Mouse (Mus musculus) hindbrain, embryonic 12.5 days (tissue): Measurements from ENCODE around the gene Zfand6. TPM values are rescaled to one million over a fixed set of nuclear protein-coding genes. Genes with fewer than 3 reads are reported as not detected.
A peak's percentile ranks its signal among the peaks of the same experiment; 100 is the strongest.

ENCODE experiments used
- ATAC-seq: fragments of 200-750 bp; cut with Nextera tagmentation; 2 replicates; pipeline ENCODE4 v1.8.0; 2017; ENCODE audit warnings: moderate TSS enrichment; ENCODE audit not compliant: low FRiP score
- H3K27ac ChIP-seq: fragments of 300-500 bp; sonication (generic); 2 replicates; pipeline ENCODE4 v1.5.1; 2016; ENCODE audit warnings: mild to moderate bottlenecking
- H3K27me3 ChIP-seq: fragments of 300-500 bp; sonication (generic); 2 replicates; pipeline ENCODE4 v1.6.1; 2016; ENCODE audit warnings: mild to moderate bottlenecking
- H3K36me3 ChIP-seq: fragments of 300-500 bp; sonication (generic); 2 replicates; pipeline ENCODE4 v1.6.1; 2016; ENCODE audit warnings: mild to moderate bottlenecking
- H3K4me1 ChIP-seq: fragments of 300-500 bp; sonication (generic); 2 replicates; pipeline ENCODE4 v1.6.1; 2016
- H3K4me2 ChIP-seq: fragments of 300-500 bp; sonication (generic); replicated peaks from 2 replicates; pipeline ENCODE4 v1.6.1; 2016; ENCODE audit warnings: mild to moderate bottlenecking
- H3K4me3 ChIP-seq: fragments of 300-500 bp; sonication (generic); 2 replicates; pipeline ENCODE4 v1.5.1; 2016; ENCODE audit warnings: mild to moderate bottlenecking
- H3K9ac ChIP-seq: fragments of 300-500 bp; sonication (generic); 2 replicates; pipeline ENCODE4 v1.6.1; 2016; ENCODE audit warnings: mild to moderate bottlenecking, moderate library complexity
- H3K9me3 ChIP-seq: fragments of 300-500 bp; sonication (generic); replicated peaks from 2 replicates; pipeline ENCODE4 v1.6.1; 2016; ENCODE audit warnings: mild to moderate bottlenecking
- WGBS: fragments of 180-500 bp; shearing (Covaris S2); methylation state at CpG from one replicate; pipeline ENCODE4 v1.1.7; 2016; 5-methylcytosine and 5-hydroxymethylcytosine counted together
- polyA plus RNA-seq: library from polyadenylated mRNA; unstranded; fragments of >200 nt; fragmentation: Nextera tagmentation; extraction: Ambion mirVana; gene quantifications from 2 replicates; pipeline ENCODE4 v1.2.1, GENCODE M21; 2016

Gene Zfand6
- polyA plus RNA-seq, 1 experiment from 2014 or later, result 205 TPM

DNA sequence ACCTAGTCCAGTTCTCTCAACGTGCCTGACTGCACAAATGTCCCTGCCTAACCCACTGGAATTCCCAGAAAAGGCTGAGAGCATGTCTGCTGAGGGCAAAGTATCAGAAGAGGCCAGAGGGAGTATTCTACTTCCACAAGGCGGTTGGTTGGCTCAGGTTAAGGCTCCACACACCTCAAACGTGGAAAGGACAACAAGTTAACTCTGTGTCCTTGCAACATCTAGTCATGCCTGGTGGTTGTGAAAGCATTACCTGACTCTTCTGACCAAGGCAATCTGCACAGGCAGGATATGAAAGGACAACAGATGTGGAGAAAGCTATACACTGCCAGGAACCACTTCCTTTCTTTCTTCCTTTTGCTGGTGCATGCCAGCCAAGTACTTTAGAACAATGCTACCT, 85.3 kb downstream of the Zfand6 start:
- ATAC-seq, result no peak
- no peak overlapping the region for H3K4me3 ChIP-seq

GRCm38 (mm10) chr7:84601331-84601730, 88.4 kb downstream of the Zfand6 start:
- Histone ChIP-seq H3K4me3 (no peak overlapping the region), H3K9ac (no peak overlapping the region), H3K4me2 (no peak overlapping the region), H3K4me1 (peaks cover 5% of the 10 kb centered on the region; the same call in 1 of the 2 replicates), H3K9me3 (no peaks in the 10 kb centered on the region), H3K27ac (no peak overlapping the region), H3K36me3 (no peaks in the 10 kb centered on the region), H3K27me3 (peaks cover 14% of the 10 kb centered on the region)
- ATAC-seq, result no peak
- WGBS, result 89% methylated on average over 3 of the region's 3 CpGs

More for the DNA sequence above, 85.3 kb downstream of the Zfand6 start:
- Histone ChIP-seq H3K4me1 (peaks cover 5% of the 10 kb centered on the region; the same call in 1 of the 2 replicates), H3K9me3 (no peaks in the 10 kb centered on the region), H3K4me2 (no peak overlapping the region), H3K36me3 (no peaks in the 10 kb centered on the region), H3K27me3 (peaks cover 14% of the 10 kb centered on the region), H3K9ac (no peak overlapping the region), H3K27ac (no peak overlapping the region)
- 64% methylated on average over 3 of the region's 3 CpGs for WGBS

DNA sequence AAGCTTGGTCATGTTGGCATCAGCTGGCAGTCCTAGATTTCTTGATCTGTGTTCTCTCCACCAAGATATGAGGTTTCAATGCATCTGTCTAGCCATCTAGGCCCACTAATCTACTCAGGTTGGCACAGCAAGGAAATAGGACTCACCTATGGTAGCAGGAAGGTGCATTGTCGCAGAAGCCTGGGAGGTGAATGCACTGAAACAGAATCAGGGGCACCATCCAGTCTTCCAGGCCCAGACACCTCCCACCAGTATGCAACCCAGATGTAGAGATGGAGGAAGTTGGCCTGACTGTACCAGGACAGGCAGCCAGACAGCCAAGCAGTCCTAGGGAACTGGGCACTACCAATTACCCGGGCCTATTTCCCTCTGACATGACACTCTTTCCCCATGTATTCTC, 89.1 kb downstream of the Zfand6 start:
- Histone ChIP-seq H3K36me3 (no peaks in the 10 kb centered on the region), H3K27ac (no peak overlapping the region), H3K4me2 (no peak overlapping the region), H3K4me3 (no peak overlapping the region), H3K4me1 (peaks cover 5% of the 10 kb centered on the region; the same call in 1 of the 2 replicates), H3K9ac (no peak overlapping the region), H3K9me3 (no peaks in the 10 kb centered on the region), H3K27me3 (peaks cover 14% of the 10 kb centered on the region)
- ATAC-seq, result no peak
- WGBS, result 90% methylated on average over 2 of the region's 2 CpGs

DNA sequence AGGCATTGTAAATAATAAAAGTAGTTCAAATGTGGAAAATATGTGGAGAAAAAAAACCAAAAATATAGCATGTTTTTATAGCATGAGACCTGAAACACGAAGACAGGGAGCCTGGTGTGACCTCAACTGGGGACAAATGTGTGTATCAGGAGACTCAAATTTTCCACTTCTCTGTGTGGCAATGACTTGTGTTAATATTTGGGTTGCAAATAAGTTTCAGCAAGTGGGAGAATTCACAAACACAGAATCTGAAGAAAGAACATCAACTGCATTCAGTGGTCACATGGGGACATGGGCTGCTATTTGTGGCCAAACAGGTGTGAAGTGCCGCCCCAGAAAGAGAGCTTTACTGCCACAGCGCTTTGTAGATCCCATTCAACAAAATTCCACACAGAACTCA, 93.1 kb downstream of the Zfand6 start:
- 81% methylated on average over 3 of the region's 3 CpGs for WGBS
- Histone ChIP-seq H3K36me3 (no peaks in the 10 kb centered on the region), H3K9me3 (no peaks in the 10 kb centered on the region), H3K27ac (no peak overlapping the region), H3K27me3 (no peaks in the 10 kb centered on the region), H3K4me1 (0 out of 2 replicates have a peak, but pooled peaks cover 2% of the 10 kb centered on the region), H3K9ac (no peak overlapping the region), H3K4me2 (no peak overlapping the region), H3K4me3 (no peak overlapping the region)
- no peak for ATAC-seq

DNA sequence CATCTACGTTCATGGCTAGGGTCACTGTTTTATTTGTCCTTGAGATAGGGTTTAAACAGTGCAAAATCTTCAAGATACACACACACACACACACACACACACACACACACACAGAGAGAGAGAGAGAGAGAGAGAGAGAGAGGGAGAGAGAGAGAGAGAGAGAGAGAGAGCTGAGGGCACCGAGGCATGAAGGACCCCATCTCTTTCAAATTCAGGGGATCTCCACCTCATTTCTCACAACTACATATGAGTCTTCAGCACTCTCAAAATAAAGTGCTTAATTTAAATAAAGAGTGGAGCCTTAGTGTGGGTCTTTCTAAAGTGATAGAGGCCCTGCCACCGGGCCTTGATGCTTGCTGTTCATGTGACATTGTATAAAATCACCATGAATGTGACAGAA, 93.8 kb downstream of the Zfand6 start:
- no peak overlapping the region for H3K4me3 ChIP-seq
- no peak for ATAC-seq
- H3K4me2 ChIP-seq, result no peak overlapping the region
- WGBS, result 85% methylated on average over 3 of the region's 3 CpGs
- no peak overlapping the region for H3K27ac ChIP-seq
- H3K9me3 ChIP-seq, result no peaks in the 10 kb centered on the region
- H3K4me1 ChIP-seq, result 0 out of 2 replicates have a peak, but pooled peaks cover 2% of the 10 kb centered on the region
- H3K9ac ChIP-seq, result no peak overlapping the region
- H3K36me3 ChIP-seq, result no peaks in the 10 kb centered on the region
- no peaks in the 10 kb centered on the region for H3K27me3 ChIP-seq

- Histone ChIP-seq H3K4me1 (0 out of 2 replicates have a peak, but pooled peaks cover 2% of the 10 kb centered on the region), H3K9ac (no peak overlapping the region), H3K36me3 (no peaks in the 10 kb centered on the region), H3K27me3 (no peaks in the 10 kb centered on the region), H3K4me3 (no peak overlapping the region), H3K9me3 (no peaks in the 10 kb centered on the region), H3K4me2 (no peak overlapping the region), H3K27ac (no peak overlapping the region)
- no peak for ATAC-seq
Observed at GRCm38 (mm10) chr7:84594917-84595303, 94.8 kb downstream of the Zfand6 start.

GRCm38 (mm10) chr7:84594087-84594916, 95.5 kb downstream of the Zfand6 start:
- Histone ChIP-seq H3K36me3 (no peaks in the 10 kb centered on the region), H3K4me2 (no peak overlapping the region), H3K9ac (no peak overlapping the region), H3K4me3 (no peak overlapping the region), H3K27me3 (no peaks in the 10 kb centered on the region), H3K27ac (no peak overlapping the region), H3K4me1 (0 out of 2 replicates have a peak, but pooled peaks cover 2% of the 10 kb centered on the region), H3K9me3 (no peaks in the 10 kb centered on the region)
- WGBS, result 55% methylated on average over 8 of the region's 8 CpGs
- peak; percentile 82 for ATAC-seq

GRCm38 (mm10) chr7:84591347-84591746, 98.4 kb downstream of the Zfand6 start:
- H3K4me2 ChIP-seq, result no peak overlapping the region
- WGBS, result 87% methylated on average over 3 of the region's 3 CpGs
- H3K9ac ChIP-seq, result no peak overlapping the region
- no peaks in the 10 kb centered on the region for H3K36me3 ChIP-seq
- H3K27me3 ChIP-seq, result no peaks in the 10 kb centered on the region
- 0 out of 2 replicates have a peak, but pooled peaks cover 4% of the 10 kb centered on the region for H3K4me1 ChIP-seq
- H3K27ac ChIP-seq, result no peak overlapping the region
- no peak for ATAC-seq
- H3K4me3 ChIP-seq, result no peak overlapping the region
- no peaks in the 10 kb centered on the region for H3K9me3 ChIP-seq

- H3K27me3 ChIP-seq, result no peaks in the 10 kb centered on the region
- no peaks in the 10 kb centered on the region for H3K36me3 ChIP-seq
- H3K4me3 ChIP-seq, result no peak overlapping the region
- ATAC-seq, result no peak
- H3K4me2 ChIP-seq, result no peak overlapping the region
- H3K9me3 ChIP-seq, result no peaks in the 10 kb centered on the region
- 92% methylated on average over 2 of the region's 2 CpGs for WGBS
- H3K9ac ChIP-seq, result no peak overlapping the region
- H3K27ac ChIP-seq, result no peak overlapping the region
- 0 out of 2 replicates have a peak, but pooled peaks cover 5% of the 10 kb centered on the region for H3K4me1 ChIP-seq
Observed at GRCm38 (mm10) chr7:84590622-84591021, 99.1 kb downstream of the Zfand6 start.

DNA sequence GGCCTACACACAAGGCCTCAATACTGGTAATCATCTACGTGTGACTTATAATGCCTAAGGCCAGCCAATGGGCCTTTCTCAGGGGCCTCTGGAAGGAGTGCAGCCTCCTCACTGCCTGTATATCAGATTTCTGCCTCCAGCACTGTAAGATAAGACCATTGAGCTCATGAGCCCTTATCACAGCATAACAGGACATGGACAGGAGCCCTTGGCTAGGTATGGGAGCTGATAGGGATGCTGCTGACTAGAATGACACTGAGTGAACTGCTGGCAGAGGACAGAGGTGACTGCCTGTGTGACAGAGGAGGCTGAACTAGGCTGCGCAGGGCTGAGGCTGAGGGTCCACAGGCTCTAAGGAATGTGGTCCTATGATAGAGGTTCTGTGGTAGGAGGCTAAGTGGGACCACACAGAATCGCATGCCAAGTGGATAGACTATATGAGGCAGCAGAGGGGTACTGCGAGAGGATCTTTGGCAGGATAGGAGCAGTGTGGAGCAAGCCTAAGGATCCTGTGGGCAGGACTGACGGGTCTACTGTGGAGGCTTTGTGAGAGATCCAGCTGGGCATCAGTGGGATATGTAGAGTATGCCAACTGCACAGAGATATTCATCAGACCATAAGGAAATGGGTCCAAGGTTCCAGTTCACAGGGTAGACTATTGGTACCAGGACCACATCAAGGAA, 102.5 kb downstream of the Zfand6 start:
- no peak for ATAC-seq
- Histone ChIP-seq H3K4me1 (0 out of 2 replicates have a peak, but pooled peaks cover 3% of the 10 kb centered on the region), H3K4me2 (no peak overlapping the region), H3K36me3 (no peaks in the 10 kb centered on the region), H3K4me3 (no peak overlapping the region), H3K9ac (no peak overlapping the region), H3K9me3 (no peaks in the 10 kb centered on the region), H3K27ac (no peak overlapping the region), H3K27me3 (no peaks in the 10 kb centered on the region)
- 92% methylated on average over 5 of the region's 5 CpGs for WGBS

DNA sequence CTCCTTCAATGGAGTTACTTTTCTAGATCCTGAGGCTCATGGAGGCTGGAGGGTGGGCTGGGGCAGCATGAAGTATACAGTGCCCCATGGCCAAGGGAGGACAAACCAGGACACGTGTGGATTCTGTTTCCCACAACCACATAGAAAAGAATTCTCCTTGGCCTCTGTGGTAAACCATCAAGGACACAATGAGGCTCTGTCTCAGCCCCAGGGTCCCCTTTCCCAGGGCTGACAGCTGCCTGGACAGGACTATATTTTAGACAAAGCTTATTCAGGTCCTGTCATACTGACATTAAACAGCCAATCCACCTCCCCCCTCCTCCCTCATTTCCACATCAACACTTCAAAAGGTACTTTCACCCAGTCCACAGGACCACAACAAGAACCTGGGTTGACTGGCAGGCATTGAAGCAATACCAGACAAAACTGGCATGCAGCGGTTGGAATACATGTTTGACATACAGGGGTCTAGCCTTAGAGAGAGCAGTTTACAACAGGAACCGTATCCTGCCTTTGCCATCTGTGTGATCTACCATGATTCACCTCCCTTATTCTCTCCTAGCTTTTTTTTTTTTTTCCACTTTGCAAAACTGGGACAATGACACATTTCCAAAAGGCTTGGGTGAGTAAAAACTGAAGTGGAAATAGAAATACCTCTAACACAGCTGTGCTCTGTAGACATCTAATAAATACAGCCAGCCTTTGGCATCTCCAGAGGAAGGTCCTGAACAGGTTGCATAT, 103.2 kb downstream of the Zfand6 start:
- WGBS, result 55% methylated on average over 3 of the region's 3 CpGs
- Histone ChIP-seq H3K36me3 (no peaks in the 10 kb centered on the region), H3K4me2 (no peak overlapping the region), H3K4me1 (0 out of 2 replicates have a peak, but pooled peaks cover 3% of the 10 kb centered on the region), H3K27ac (no peak overlapping the region), H3K9ac (no peak overlapping the region), H3K27me3 (no peaks in the 10 kb centered on the region), H3K4me3 (no peak overlapping the region), H3K9me3 (no peaks in the 10 kb centered on the region)
- no peak for ATAC-seq

- H3K4me1 ChIP-seq, result 0 out of 2 replicates have a peak, but pooled peaks cover 3% of the 10 kb centered on the region
- H3K9me3 ChIP-seq, result no peaks in the 10 kb centered on the region
- no peaks in the 10 kb centered on the region for H3K27me3 ChIP-seq
- H3K4me2 ChIP-seq, result no peak overlapping the region
- 94% methylated on average over 4 of the region's 4 CpGs for WGBS
- ATAC-seq, result no peak
- H3K9ac ChIP-seq, result no peak overlapping the region
- H3K27ac ChIP-seq, result no peak overlapping the region
- H3K36me3 ChIP-seq, result no peaks in the 10 kb centered on the region
- H3K4me3 ChIP-seq, result no peak overlapping the region
Observed at GRCm38 (mm10) chr7:84585086-84585485, 104.7 kb downstream of the Zfand6 start.
